Mouse (Mus musculus) CH12.LX (cell line): ENCODE data around the gene Mroh3. TPM values are rescaled to one million over a fixed set of nuclear protein-coding genes. Genes with fewer than 3 reads are reported as not detected.

Experiments
- DNase-seq: peaks from one replicate; pipeline ENCODE4 v3.0.0-alpha.2; 2013; ENCODE audit errors: extremely low read depth
- H3K27ac ChIP-seq: 2 replicates; pipeline ENCODE4 v1.5.1; 2012; ENCODE audit warnings: low read depth, mild to moderate bottlenecking, control low read depth, moderate library complexity; ENCODE audit not compliant: insufficient read depth
- H3K27me3 ChIP-seq: replicated peaks from 2 replicates; pipeline ENCODE3; 2012; ENCODE audit warnings: inconsistent platforms
- H3K36me3 ChIP-seq, 2 experiments: replicated peaks in 1 of 2; 2 replicates each; pipeline versions ENCODE3 to v1.6.1; 2012; ENCODE audit warnings: inconsistent platforms in 1 of 2, low read length in 1 of 2, mild to moderate bottlenecking in 1 of 2, mixed read lengths in 1 of 2, moderate library complexity in 1 of 2; ENCODE audit not compliant: control insufficient read depth in 1 of 2, insufficient read depth in 1 of 2
- H3K4me1 ChIP-seq, 2 experiments: 2 replicates each; pipeline ENCODE4 v1.6.1; 2012; ENCODE audit warnings: inconsistent platforms in 1 of 2, moderate library complexity in 1 of 2; ENCODE audit not compliant: insufficient read depth in 2 of 2, control insufficient read depth in 1 of 2
- H3K4me2 ChIP-seq: 2 replicates; pipeline ENCODE4 v1.6.1; 2012; ENCODE audit warnings: low read depth, mild to moderate bottlenecking, control low read depth; ENCODE audit not compliant: poor library complexity, insufficient read depth, severe bottlenecking
- H3K4me3 ChIP-seq, 3 experiments: fragments of 150-350 bp in 1 of 3; sonication (generic) in 1 of 3; replicated peaks in 1 of 3; 2 replicates each; pipeline versions ENCODE3 to v1.5.1; 2011 to 2012; ENCODE audit warnings: low read depth in 2 of 3, low read length in 2 of 3, mild to moderate bottlenecking in 2 of 3, moderate library complexity in 2 of 3, control low read depth in 1 of 3, improper control_type of control experiment in 1 of 3, inconsistent platforms in 1 of 3, mixed read lengths in 1 of 3; ENCODE audit not compliant: poor library complexity in 1 of 3
- H3K79me2 ChIP-seq: replicated peaks from 2 replicates; pipeline ENCODE4 v1.6.1; 2012; ENCODE audit warnings: mild to moderate bottlenecking, moderate library complexity; ENCODE audit not compliant: control insufficient read depth, poor library complexity, insufficient read depth, severe bottlenecking; ENCODE audit errors: extremely low read depth
- H3K9ac ChIP-seq: 2 replicates; pipeline ENCODE4 v1.6.1; 2012; ENCODE audit warnings: low read depth, mild to moderate bottlenecking, control low read depth, moderate library complexity; ENCODE audit not compliant: insufficient read depth
- H3K9me3 ChIP-seq: replicated peaks from 2 replicates; pipeline ENCODE3; 2012; ENCODE audit warnings: low read length, inconsistent platforms, mixed read lengths
- BHLHE40 ChIP-seq: IDR thresholded peaks from 2 replicates; pipeline ENCODE4 v1.6.1; 2011; ENCODE audit warnings: mild to moderate bottlenecking, low read depth, low read length, improper control_type of control experiment
- CHD1 ChIP-seq: IDR thresholded peaks from 2 replicates; pipeline ENCODE4 v1.6.1; 2012; ENCODE audit warnings: low read depth, low read length, improper control_type of control experiment, inconsistent platforms
- EP300 ChIP-seq: IDR thresholded peaks from 2 replicates; pipeline ENCODE4 v1.6.1; 2011; ENCODE audit warnings: low read length, improper control_type of control experiment
- GABPA ChIP-seq: IDR thresholded peaks from 2 replicates; pipeline ENCODE4 v1.6.1; 2012; ENCODE audit warnings: low read depth, low read length, improper control_type of control experiment, inconsistent platforms; ENCODE audit not compliant: insufficient replicate concordance
- JUN ChIP-seq: IDR thresholded peaks from 2 replicates; pipeline ENCODE4 v1.6.1; 2011; ENCODE audit warnings: low read depth, mild to moderate bottlenecking, low read length, improper control_type of control experiment, moderate library complexity; ENCODE audit not compliant: insufficient read depth
- JUND ChIP-seq: conservative IDR thresholded peaks from 2 replicates; pipeline ENCODE4 v1.6.1; 2011; ENCODE audit warnings: low read depth, low read length, improper control_type of control experiment
- MAFK ChIP-seq: IDR thresholded peaks from 2 replicates; pipeline ENCODE4 v1.6.1; 2011; ENCODE audit warnings: low read length, improper control_type of control experiment; ENCODE audit not compliant: insufficient replicate concordance
- MEF2A ChIP-seq: IDR thresholded peaks from 2 replicates; pipeline ENCODE4 v1.6.1; 2014; ENCODE audit warnings: low read depth, mild to moderate bottlenecking, inconsistent platforms, low read length, improper control_type of control experiment, borderline replicate concordance
- MXI1 ChIP-seq: IDR thresholded peaks from 2 replicates; pipeline ENCODE4 v1.6.1; 2011; ENCODE audit warnings: mild to moderate bottlenecking, low read depth, low read length, improper control_type of control experiment
- MYC ChIP-seq: IDR thresholded peaks from 2 replicates; pipeline ENCODE4 v1.6.1; 2011; ENCODE audit warnings: low read depth, mild to moderate bottlenecking, improper control_type of control experiment, low read length
- PAX5 ChIP-seq: IDR thresholded peaks from 2 replicates; pipeline ENCODE4 v1.6.1; 2012; ENCODE audit warnings: low read length, inconsistent platforms, mixed read lengths
- RAD21 ChIP-seq: IDR thresholded peaks from 2 replicates; pipeline ENCODE4 v1.6.1; 2011; ENCODE audit warnings: low read depth, mild to moderate bottlenecking, low read length, improper control_type of control experiment, moderate library complexity
- RCOR1 ChIP-seq: conservative IDR thresholded peaks from 2 replicates; pipeline ENCODE4 v1.6.1; 2012; ENCODE audit warnings: low read depth, mild to moderate bottlenecking, inconsistent platforms, low read length, improper control_type of control experiment
- USF1 ChIP-seq: IDR thresholded peaks from 2 replicates; pipeline ENCODE4 v1.6.1; 2014; ENCODE audit warnings: low read depth, mild to moderate bottlenecking, inconsistent platforms, low read length, improper control_type of control experiment
- USF2 ChIP-seq: conservative IDR thresholded peaks from 2 replicates; pipeline ENCODE4 v1.6.1; 2011; ENCODE audit warnings: low read depth, low read length, improper control_type of control experiment
- ZNF384 ChIP-seq: IDR thresholded peaks from 2 replicates; pipeline ENCODE4 v1.6.1; 2012; ENCODE audit warnings: low read depth, low read length, improper control_type of control experiment, inconsistent platforms
- dilution Hi-C: fragments of 300-500 bp; cut with MboI; formaldehyde crosslinking; loops from 2 replicates; pipeline ENCODE4 v1.14.3; 2020; ENCODE audit warnings: low sequenced_read_pairs; ENCODE audit not compliant: extremely low pct_unique_long_range_greater_than_20kb, extremely low pct_ligation_motif_present
- in situ Hi-C: fragments of 300-500 bp; cut with MboI; formaldehyde crosslinking; loops from 3 replicates; pipeline ENCODE4 v1.14.3; 2019; ENCODE audit warnings: low sequenced_read_pairs, low pct_ligation_motif_present, low pct_unique_long_range_greater_than_20kb, mixed read lengths
- polyA plus RNA-seq: library from polyadenylated mRNA; unstranded; fragments of >175 nt; gene quantifications from 2 replicates; pipeline ENCODE4 v1.2.1, GENCODE M21; 2012; ENCODE audit warnings: low read depth; ENCODE audit not compliant: insufficient read length
- total RNA-seq, 2 experiments: library from RNA; depleted of rRNA; stranded (reverse); fragments of 300-350 nt in 1 of 2; fragments of >200 nt in 1 of 2; gene quantifications; 2 replicates each; pipeline ENCODE4 v1.2.3; 2012 to 2014

Mroh3 gene
- total and polyA plus RNA-seq, 3 experiments: not detected

DNA sequence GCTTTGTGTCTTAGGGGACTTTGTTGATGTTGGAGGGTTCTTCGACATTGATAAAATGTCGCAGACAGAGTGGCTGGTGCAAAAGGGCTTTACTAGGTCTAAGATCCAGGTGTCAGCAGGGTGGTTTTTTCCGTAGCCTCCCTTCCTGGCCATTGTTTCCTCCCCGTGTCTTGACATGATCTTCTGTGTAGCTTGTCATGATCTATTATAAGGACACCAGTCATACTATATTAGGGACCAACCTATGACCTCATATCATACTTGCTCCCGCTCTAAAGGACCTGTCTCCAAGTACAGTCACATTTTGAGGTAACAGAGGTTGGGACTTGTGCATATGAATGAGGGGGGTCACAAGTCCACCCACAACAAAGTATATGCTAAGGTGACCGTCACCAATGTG, 51.7 kb downstream of the Mroh3 start:
- peak overlapping the region; percentile 97 for H3K27ac ChIP-seq
- H3K4me3 ChIP-seq: peak overlapping the region in 1 of 3 experiments; percentile 2
- H3K36me3 ChIP-seq: peaks cover 79 to 84% of the 10 kb centered on the region in 2 experiments
- in situ Hi-C loops (loop anchor here (5.0 kb wide), 1 partner anchor 34 kb away; no protein-coding TSS in a partner anchor), dilution Hi-C loops (no loop called here)
- H3K9ac ChIP-seq: no peak overlapping the region
- peaks cover 41 to 67% of the 10 kb centered on the region in 2 experiments for H3K4me1 ChIP-seq
- H3K27me3 ChIP-seq: no peaks in the 10 kb centered on the region
- peak; percentile 80 for DNase-seq
- H3K4me2 ChIP-seq: peak overlapping the region; percentile 23; the same call in 1 of the 2 replicates
- H3K9me3 ChIP-seq: no peaks in the 10 kb centered on the region
- TF ChIP-seq EP300 (0 out of 2 replicates have a peak, but pooled peaks have one; percentile 25), MEF2A (peak; percentile 91), BHLHE40 (no peak), JUN (peak; percentile 85), CHD1 (0 out of 2 replicates have a peak, but pooled peaks have one; percentile 8), PAX5 (no peak), GABPA (no peak), JUND (peak; percentile 30; the same call in 1 of the 2 replicates), RAD21 (no peak; the same call in 1 of the 2 replicates), MYC (no peak), USF1 (no peak), RCOR1 (0 out of 2 replicates have a peak, but pooled peaks have one; percentile 8), MAFK (0 out of 2 replicates have a peak, but pooled peaks have one; percentile 10), USF2 (no peak), MXI1 (peak; percentile 19; the same call in 1 of the 2 replicates)
- no peaks in the 10 kb centered on the region; the same call in 1 of the 2 replicates for H3K79me2 ChIP-seq

DNA sequence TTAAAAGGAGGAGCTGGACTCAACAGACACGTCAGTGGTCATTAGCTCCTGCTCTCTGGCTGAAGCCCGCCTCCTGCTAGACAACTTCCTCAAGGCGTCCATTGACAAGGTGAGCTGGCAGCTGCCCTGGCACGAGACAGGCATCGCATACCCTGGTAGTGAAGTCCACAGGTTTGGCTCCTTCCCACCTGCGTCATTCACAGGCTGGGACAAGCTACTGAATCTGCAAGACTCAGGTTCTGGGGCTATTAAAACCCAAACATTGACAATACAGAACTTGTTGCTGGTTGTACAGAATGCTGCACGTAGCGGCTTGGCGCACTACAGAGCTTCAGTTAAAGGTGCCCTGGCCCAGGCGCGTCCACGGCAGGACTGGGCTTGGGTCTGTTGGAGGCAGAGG, 52.3 kb downstream of the Mroh3 start:
- in situ Hi-C loops (loop anchor here (5.0 kb wide), 1 partner anchor 33 kb away; no protein-coding TSS in a partner anchor), dilution Hi-C loops (no loop called here)
- Histone ChIP-seq H3K9ac (no peak overlapping the region), H3K27me3 (no peaks in the 10 kb centered on the region), H3K4me3 (peak overlapping the region; percentile 2 to 17 (median 12)), H3K36me3 (peaks cover 79 to 84% of the 10 kb centered on the region in 2 experiments), H3K9me3 (no peaks in the 10 kb centered on the region), H3K79me2 (no peaks in the 10 kb centered on the region; the same call in 1 of the 2 replicates), H3K4me1 (peaks cover 41 to 61% of the 10 kb centered on the region in 2 experiments)
- peak; percentile 33 for DNase-seq
- TF ChIP-seq ZNF384 (no peak), BHLHE40 (0 out of 2 replicates have a peak, but pooled peaks have one; percentile 38)
- TF ChIP-seq, all 38 proteins: peak for 1
- H3K4me2 ChIP-seq: no peak overlapping the region; the same call in 1 of the 2 replicates
- H3K27ac ChIP-seq: peak overlapping the region; percentile 97
